Mouse (Mus musculus): ENCODE data around the gene Bahd1.

The Bahd1 gene

DNA sequence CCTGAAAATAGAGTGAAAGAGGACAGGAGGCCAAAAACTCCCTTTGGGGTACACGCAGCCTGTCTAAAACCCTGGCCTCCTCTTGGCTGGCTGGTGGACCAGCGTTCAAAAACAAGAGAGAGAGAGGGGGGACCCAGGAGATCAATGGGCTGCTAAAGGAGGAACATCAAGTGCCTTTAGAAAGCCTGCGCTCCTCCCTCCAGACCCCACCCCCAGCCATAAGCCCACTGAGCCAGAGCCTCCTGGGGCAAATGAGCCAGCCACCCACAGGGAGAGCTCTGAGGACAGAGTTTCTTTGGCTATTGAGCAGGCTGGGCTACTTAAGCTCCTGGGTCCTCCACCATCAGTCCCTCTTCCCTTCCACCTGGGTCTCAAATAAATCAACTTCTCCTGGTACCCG is 1.4 kb upstream of the Bahd1 start:
- DNase-seq (ENCODE audit: low spot score in 2 of 2) = no peak

DNA sequence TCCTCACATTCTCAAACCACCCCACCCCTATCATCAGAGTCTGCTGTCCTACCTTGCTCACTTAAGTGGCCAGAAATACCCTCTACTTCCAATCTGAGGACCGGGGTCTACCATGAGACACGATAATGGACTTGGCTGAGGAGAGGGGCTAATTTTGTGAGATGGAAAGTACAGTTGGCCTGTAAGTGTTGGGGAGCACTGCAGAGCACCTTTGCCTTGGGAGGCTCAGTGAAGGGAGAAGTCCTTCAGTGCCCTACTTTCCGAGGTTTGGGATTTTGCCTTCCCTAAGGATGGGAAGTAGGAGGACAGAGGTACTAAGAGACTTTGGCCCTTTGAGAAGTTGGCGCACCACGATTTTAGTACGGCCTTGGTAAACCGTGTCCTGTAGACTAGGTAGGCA is 871 bp upstream of the Bahd1 start:
- no peak for DNase-seq (ENCODE audit: low spot score in 2 of 2)

DNA sequence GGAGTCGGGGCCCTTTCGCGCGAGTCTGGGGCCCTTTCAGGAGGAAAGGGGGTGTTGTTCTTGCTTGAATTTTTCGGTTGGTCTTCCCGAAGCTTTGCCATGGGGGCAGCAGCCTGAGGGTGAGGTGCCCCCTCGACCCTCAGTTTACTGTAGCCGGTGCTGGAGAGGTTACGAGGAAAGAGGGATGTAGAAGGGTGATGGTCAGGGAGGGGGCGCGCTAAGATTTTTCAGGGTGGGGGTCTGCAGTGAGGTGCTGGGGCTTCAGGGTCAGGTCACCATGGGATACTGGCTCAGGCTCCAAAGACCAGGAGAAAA is 606 bp downstream of the Bahd1 start:
- no peak for DNase-seq (ENCODE audit: low spot score in 2 of 2)

DNA sequence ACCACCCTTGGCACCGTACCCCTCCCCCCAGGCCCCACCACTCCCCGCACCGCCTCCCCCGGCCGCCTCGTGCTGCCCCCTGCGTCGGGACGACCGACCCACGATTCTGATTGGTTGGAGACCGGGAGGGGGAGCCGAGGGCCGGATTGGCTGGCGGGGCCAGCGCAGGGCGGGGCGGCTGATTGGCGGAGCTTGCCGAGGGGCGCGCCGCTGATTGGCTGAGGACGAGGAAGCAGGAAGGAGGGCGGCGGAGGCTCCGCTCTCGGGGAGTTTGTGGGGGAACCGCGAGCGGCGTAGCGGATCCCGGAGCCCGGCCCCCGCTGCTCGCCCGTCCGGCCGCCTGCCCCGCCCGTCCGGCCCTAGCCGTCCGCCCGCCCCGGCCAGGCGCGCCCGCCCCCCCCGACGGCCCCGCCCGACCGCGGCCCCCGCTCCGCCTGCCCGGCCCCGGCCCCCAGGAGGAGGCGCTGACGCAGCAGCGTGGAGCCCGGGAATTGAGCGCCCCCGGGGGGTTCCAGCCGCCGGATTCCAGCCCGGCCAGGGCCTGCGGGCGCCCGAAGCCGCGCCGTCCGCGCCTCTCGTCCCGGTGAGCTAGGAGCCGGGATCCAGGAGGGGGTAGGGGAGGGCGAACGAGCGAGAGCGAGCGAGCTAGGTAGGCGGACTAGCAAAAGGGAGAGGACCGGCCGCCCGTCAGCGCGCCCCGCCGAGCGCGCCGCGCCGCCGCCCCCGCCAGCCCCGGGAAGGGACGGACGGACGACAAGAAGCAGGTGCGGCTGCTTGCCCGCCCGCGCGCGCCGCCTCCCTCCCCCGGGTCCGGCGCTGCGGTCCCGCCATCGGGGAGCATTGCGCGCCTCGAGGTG is 1.2 kb downstream of the Bahd1 start:
- peak; percentile 96 for DNase-seq (ENCODE audit: low spot score in 2 of 2)

DNA sequence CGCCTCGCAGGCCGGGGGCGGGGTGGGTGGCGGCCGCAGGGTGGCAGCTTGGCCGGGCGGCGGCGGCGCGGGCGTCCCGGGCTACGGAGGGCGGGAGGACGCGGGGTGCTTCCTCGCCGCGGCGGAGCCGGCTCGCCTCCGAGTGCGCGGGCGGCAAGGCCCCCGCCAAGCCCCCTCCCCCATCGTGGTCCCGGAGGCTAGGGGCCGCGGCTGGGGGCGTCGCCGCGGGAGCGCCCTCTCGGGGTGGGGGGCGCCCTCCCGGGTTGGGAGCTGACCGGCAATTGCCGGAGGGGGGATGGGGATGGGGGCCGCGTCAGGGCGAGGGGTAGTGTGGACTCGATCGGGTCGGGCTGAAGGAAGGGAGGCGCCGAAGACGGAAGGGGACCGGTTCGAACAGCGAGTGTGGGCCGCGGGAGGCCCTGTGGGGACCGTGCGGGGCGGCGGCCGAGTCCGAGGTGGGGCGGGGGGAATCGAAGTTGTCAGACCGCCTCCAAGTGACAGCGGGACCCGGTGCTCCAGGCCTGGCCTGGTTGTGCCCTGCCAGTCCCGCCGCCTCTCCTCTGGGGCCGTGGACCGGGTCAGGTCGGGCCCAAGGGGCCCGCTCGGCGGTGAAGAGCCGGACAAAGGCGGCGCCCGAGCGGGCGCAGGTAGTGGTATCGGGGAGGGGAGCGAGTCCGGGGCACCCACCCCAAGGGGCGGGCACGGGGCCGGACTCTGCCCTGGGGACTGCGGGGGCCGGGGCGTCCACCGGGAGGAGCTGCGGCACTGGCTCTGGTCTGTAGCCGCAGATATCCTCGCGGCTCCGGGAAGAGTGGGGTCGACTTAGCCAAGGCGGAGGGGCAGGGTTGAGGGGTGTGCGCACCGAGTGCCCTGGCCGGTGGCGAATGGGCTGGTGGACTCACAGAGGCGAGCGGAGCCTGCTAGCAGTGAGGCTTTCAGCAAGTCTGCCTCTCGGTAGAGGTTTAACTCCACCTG is 2.2 kb downstream of the Bahd1 start:
- DNase-seq (ENCODE audit: low spot score in 2 of 2) = peak in 1 of 2 experiments; percentile 31

DNA sequence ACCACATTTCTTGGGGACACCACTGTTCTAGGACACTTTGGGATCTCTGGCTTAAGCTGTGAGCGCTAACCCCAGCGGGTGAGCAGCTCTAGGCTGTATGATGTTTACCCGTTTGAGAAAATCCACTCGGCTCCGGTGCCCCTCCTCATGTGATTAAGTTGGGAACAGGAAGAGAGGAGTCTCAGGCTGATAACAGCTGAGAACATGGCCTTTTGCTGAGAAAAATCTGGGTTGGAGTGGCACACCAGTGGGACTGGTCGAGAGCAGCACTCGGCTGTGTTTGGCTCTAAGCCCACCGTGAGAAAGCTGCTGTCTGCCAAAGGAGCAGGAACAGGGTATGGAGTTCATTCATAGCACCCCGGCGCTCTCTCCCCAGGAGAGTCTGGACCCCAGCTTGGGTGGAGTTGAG is 3.2 kb downstream of the Bahd1 start:
- DNase-seq (ENCODE audit: low spot score in 2 of 2) = no peak

DNA sequence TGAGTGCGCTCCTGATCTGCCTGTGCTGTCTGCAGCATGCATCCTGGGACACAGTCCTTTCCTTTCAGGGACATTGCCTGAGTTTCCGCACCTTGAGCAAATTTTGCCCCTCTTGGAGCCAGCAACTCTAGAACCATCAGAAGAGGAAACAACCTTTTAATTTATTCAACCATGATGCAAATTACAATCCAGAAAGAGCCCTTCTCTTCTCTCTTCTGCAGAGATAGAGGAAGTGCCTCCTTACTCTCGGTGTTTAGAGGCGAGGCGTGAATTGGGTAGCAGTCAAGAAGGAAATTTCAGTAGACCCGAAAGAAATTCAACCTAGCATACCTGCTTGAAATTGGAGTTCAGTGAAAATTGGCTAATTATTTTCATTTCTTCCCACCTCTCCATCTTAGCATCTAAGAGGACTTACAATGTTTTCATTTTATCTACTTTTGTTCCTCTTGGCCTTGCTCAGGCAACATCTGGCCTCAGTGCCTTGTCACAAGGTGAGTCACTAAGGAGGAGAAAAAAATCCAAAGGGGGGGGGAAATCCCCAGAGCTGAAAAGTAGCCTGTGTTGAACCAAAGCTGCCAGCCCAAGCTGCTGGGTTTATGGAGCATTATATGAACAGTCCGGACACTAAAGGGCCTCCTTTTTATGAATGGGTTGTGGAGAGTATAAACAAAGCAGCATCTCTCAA is 5.4 kb downstream of the Bahd1 start:
- DNase-seq (ENCODE audit: low spot score in 2 of 2) = no peak

DNA sequence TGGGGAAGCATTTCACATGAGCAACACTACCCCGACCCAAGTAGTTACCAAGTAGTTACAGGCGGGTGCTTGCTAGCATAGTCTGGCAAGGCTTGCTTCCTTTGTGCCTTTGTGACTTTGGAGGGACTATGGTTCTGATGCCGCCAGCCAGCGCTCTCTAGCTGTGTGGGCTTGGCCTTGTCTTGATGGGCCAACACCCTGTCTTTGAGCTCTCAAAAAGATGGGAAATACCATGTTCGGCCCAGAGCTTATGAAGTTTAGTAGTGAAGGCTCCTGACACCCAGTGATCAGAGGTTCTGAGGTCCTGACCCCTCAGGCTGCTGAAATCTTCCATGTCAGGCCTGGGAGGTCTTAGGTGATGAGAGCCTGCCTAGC is 5.9 kb downstream of the Bahd1 start:
- DNase-seq (ENCODE audit: low spot score in 2 of 2) = no peak

DNA sequence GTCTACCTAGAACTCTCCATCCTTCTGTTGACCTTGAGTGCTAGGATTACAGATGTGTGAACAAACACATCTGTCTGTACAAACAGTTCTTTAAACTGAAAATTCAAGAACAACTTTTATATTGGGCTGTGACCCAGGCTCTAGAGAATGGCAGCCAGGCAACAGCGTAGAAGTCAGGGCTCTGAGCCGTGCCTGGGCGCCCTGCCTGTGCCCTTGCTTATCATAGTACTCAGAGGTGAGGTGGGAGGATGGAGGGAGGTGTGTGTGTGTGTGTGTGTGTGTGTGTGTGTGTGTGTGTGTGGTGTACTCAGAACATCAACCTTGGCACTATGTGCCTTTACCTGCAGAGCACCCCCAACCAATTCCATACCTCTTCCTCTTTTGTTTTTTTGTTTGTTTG is 7.6 kb downstream of the Bahd1 start:
- DNase-seq (ENCODE audit: low spot score in 2 of 2) = no peak

DNA sequence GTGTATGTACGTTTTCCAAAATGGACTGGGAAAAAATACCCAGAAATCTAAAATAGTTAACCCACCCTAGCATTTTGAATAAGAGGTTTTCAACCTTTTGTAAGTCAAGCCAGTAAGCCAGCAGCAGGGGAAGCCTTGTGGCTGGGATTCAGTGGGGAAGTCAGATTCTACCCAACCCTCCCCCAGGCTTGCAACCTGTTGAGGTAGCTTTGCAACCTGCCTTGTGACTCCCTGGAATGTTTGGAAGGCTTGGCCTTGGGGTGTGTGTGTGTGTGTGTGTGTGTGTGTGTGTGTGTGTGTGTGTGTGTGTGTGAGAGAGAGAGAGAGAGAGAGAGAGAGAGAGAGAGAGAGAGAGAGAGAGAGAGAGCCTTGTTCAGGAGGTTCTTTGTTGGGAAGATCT is 9.0 kb downstream of the Bahd1 start:
- DNase-seq (ENCODE audit: low spot score in 2 of 2) = no peak

DNA sequence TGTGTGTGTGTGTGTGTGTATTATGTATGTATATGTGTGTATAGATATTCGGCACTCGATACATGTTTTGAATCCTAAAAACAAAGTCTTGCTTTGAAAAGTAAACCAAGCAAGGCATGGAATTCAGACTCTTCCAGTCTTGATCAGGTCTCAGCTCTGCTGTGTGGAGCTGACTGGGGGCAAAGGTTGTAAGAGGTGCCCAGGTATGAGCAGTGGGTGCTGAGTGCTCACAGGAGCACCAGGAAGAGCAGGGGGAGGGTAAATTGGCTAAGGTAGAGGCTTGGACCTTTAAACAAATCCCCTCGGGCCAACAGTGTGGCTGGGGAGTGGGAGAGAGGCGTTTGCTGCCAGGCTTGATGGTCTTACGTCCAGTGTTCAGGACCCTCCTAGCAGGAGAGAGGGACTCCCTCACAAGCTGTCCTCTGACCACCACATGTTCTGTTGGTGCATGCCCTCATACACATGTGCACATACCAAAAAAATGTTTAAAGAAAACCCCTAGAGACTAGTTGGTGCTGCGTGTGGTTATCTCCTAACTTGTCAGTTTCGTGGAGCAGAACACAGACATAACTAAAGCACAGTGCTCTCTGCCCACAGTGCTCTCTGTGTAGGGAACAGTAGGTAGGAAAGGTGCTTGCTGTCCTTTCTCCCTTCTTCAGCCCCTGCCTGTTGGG is 10.6 kb downstream of the Bahd1 start:
- DNase-seq (ENCODE audit: low spot score in 2 of 2) = no peak

DNA sequence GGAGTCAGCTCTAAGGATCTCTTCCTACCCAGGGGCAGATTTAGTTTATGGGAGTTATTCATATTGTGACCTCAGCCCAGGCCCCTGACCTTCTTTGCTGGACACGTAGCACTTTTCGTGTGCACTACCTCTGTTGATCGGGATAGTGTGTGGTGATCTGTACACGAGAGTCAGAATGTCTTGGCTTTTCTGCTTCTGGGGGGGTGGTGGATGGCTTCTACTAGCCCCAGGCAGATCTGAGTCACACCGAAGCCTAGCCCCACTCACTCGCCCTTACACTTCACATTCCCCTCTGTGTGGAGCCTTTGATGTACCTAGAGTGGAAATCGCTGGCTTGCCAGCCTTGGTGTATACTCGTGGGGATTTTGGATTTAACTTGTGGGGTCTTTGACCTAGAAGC is 12.5 kb downstream of the Bahd1 start:
- DNase-seq (ENCODE audit: low spot score in 2 of 2) = no peak

DNA sequence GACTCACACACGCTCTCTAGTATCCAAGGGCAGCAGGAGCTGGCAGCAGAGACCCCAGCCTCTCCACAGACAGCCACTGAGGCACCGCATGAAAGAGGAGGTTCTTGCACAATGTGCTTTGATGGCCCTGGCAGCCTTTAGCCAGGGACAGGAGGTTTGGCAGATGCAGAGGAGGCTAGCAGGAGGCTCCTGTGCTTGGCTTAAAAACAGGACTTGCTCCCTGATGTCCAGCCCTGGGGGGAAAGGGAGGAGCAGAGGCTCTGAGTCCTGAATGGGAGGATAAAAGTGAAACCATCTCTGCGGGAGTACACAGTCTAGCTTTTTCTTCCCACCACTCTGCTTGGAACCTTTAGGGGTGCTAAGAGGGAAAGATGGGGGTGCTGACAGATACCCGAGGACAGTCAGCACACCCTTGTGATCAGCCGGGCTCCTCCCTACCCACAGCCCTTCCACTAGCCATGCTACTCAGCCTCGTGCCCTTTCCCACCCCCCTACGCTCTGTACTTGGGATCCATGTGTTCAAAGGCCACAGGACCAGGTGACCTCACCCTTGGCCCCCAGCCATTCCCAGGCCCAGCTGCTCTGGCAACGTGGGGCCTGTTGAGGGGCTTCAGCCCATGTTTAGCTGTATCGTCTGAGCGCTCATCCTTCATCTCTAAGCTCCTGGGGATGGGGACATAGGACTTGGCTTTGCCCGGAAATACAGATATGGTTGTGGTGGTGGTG is 13.5 kb downstream of the Bahd1 start:
- DNase-seq (ENCODE audit: low spot score in 2 of 2) = no peak

DNA sequence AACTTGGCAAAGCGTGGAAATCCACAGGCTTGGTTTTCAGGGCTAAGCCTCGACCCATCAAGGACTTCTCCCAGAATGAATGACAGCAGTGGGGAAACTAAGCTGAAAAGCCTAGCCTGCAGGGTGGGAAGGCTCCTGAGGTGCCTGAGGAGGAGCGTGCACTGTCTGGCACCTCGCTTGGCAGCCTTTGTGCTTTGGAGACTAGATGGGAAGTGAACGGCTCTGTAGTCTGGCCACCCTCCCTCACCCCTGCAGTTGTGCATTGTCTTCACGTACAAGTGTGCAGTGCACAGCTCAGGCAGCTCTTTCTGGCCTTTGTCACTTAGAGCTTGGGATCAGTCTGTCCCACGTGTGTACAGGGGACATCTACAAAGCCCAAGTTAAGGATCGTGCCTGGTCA is 14.5 kb downstream of the Bahd1 start:
- no peak for DNase-seq (ENCODE audit: low spot score in 2 of 2)

DNA sequence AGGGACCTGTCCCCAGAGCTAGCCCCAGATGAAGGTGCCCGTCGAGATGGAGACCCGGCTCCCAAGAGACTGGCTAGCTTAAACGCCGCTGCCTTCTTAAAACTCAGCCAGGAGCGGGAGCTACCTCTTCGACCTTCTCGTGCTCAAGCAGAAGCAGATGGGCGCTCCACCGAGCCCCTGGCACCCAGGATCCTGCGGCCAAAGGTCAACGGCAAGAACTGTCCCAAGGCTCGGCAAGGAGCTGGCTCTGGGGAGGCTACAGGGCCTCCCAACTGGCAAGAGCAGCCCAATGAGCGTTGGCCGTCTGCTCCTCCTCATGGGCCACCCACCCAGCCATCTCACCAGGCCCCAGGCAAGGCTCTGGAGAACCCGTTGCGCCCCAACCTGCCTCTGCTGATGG is 16.3 kb downstream of the Bahd1 start:
- no peak for DNase-seq (ENCODE audit: low spot score in 2 of 2)

DNA sequence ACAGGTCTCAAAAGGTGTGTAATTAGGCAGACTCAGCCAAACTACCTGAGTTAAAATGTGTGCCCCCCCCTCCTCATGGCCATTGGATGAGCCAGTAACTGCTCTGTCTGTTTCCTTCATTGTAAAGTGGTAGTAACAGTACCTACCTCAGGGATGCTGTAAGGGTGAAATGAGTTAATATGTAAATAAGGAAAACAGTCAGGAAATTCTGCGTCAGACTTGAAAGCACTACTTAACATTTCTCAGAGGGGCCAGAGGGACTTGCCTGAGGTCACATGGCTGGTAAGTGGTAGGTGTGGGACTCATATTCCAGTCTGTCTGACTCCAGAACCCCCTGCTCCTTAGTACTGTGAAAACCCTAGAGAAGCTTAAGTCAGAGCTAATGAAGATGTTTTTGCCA is 18.4 kb downstream of the Bahd1 start:
- DNase-seq (ENCODE audit: low spot score in 2 of 2) = no peak

DNA sequence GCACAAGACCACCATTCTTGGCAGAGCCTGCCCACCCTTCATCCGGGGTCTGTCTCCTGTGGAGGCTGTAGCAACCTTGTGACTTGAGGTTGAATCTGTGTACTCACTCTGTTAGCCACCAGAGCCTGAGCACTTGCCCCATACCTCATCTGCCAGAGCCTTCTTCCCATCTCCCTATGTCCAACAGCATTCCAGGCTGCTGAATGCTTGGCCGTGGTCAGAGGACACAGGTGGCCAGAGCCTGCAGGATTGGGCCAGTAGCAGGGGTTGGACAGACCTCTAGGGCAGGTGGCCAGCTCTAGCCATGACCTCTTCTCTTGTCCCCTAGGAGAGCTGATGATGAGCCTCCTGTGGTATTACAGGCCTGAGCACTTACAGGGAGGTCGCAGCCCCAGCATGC is 20.3 kb downstream of the Bahd1 start:
- no peak for DNase-seq (ENCODE audit: low spot score in 2 of 2)

DNA sequence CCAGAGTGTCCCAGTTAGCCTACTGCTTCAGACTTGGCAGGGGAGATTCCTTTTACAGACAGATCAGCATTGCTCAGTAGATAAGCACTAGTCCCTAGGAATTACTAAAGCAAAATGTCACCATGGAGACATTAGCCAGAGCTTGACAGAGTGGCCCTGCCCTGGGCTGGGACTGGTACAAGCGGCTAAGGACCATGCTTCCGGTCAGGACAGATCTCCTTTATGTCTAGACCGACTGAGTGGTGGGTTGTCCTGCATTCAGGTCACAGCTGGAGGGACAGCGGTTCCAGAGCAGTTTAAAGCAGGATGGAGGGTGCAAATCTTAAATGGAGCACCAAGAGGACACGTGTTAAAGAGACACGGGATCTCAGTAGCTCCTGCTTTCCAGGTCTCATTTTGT is 25.8 kb downstream of the Bahd1 start:
- DNase-seq (ENCODE audit: low spot score in 2 of 2) = no peak

DNA sequence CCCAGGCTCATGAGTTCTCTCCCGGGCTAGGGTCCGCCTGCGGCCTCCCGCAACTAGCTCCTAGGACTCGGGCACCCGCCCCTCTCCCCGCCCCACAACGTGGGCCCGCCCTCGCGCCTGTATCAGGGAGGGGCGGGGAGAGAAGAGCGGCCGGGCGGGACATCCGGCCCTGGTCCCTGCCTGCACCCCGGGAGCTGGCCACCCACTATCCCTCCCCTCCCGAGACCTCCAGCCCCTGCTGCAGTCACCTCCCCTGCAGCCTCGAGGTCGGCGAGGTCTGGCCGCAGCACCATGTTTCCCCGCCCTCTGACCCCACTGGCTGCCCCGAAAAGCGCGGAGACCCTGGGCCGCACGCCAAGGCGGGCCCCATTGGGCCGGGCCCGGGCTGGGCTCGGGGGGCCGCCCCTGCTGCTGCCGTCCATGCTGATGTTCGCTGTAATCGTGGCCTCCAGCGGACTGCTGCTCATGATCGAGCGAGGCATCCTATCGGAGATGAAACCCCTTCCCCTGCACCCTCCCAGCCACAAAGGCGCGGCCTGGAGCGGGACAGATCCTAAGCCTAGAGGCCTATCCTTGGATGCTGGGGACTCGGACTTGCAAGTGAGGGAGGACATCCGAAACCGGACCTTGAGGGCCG is 26.3 kb downstream of the Bahd1 start, which contains the start of gene Chst14:
TSS of gene Chst14 (plus strand) at position 136 of the 637 bp plus-strand sequence.
- peak; percentile 51 to 64 for DNase-seq (ENCODE audit: low spot score in 2 of 2)

DNA sequence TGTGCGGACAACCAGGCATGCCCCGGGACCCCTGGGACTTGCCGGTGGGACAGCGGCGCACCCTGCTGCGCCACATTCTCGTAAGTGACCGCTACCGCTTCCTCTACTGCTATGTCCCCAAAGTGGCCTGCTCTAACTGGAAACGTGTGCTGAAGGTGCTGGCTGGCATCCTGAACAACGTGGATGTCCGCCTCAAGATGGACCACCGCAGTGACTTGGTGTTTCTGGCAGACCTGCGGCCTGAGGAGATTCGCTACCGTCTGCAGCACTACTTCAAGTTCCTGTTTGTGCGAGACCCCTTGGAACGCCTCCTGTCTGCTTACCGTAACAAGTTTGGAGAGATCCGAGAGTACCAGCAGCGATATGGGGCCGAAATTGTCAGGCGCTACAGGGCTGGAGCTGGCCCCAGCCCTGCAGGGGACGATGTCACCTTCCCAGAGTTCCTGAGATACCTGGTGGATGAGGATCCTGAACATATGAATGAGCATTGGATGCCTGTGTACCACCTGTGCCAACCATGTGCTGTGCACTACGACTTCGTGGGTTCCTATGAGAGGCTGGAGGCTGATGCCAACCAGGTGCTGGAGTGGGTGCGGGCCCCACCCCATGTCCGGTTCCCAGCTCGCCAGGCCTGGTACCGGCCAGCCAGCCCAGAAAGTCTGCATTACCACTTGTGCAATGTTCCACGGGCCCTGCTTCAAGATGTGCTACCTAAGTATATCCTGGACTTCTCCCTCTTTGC is 27.0 kb downstream of the Bahd1 start:
- no peak for DNase-seq (ENCODE audit: low spot score in 2 of 2)

Data from spleen, postnatal 14 days (tissue).